Mouse (Mus musculus): ENCODE results near the gene Lhx5.

- no peak for TF ChIP-seq GATA1 (IDR thresholded peaks at IDR 0.05; ENCODE audit: borderline replicate concordance, low read length)
- no peak for TF ChIP-seq FLI1 (IDR thresholded peaks at IDR 0.05; ENCODE audit: low read length)
Observed at GRCm38 (mm10) chr5:120404831-120405591, 26.5 kb upstream of the Lhx5 start.
